Comparison of ENCODE assay signal across 30 mouse cellular contexts in genomic region chr12:83939332-83939731, GRCm38 (mm10). TPM values are rescaled to one million over a fixed set of nuclear protein-coding genes. Genes with fewer than 3 reads are reported as not detected.
DNase-seq lines count a peak whose midpoint lies in the region; ATAC-seq and TF ChIP-seq lines count a peak whose summit lies in the region.
"Had no signal": no experiment of that assay in that cellular context is flagged by ENCODE, and none has a peak within 500 bp of the region (broad histone marks: within the 10 kb centered on the region; RNA-seq: fewer than 3 reads in every experiment).

No protein-coding gene starts in this region.

- peak overlapping the region; percentile 34; the same call in 1 of the 2 replicates for H3K27ac ChIP-seq in liver, postnatal 0 days (ENCODE audit: low read depth)
- no peak overlapping the region for H3K27ac ChIP-seq in midbrain, embryonic 11.5 days (ENCODE audit: low read depth, low read length)
- no peak overlapping the region for H3K27ac ChIP-seq in midbrain, embryonic 13.5 days
- H3K27ac ChIP-seq: embryonic facial prominence, embryonic 10.5 days; embryonic facial prominence, embryonic 12.5 days; forebrain, embryonic 13.5 days; forebrain, embryonic 15.5 days had no signal

- peak; percentile 54 for DNase-seq in heart, adult 11 months
- DNase-seq in heart, adult 8-10 months (ENCODE audit: low spot score) = no peak
- no peak for DNase-seq in liver, postnatal 0 days
- DNase-seq in liver = no peak
- peak; percentile 62 for DNase-seq in midbrain, embryonic 11.5 days (ENCODE audit: low spot score, missing footprints)
- DNase-seq in ovary, adult 18-20 months (ENCODE audit: low spot score) = no peak
- DNase-seq: adrenal gland, adult 2 months; adrenal gland, postnatal 10 days; adrenal gland, postnatal 25 days; B cell, adult 2 months; cerebellum, adult 11 months; cerebellum, adult 18-20 months; cerebellum, adult 8-10 months; cerebellum, adult 9-11 months; cerebellum, postnatal 14 days; cerebellum, postnatal 36 days had no signal

- H3K4me2 ChIP-seq in liver, postnatal 0 days (ENCODE audit: low read depth, low read length) = no peak overlapping the region
- H3K4me2 ChIP-seq in midbrain, embryonic 11.5 days = no peak overlapping the region
- H3K4me2 ChIP-seq in midbrain, embryonic 13.5 days (replicated peaks) = no peak overlapping the region
- H3K4me2 ChIP-seq: embryonic facial prominence, embryonic 12.5 days; forebrain, embryonic 13.5 days; forebrain, embryonic 15.5 days had no signal

- peaks cover 12% of the 10 kb centered on the region for H3K4me1 ChIP-seq in liver, postnatal 0 days (ENCODE audit: insufficient read depth)
- H3K4me1 ChIP-seq in midbrain, embryonic 11.5 days (ENCODE audit: control insufficient read depth, insufficient read depth, low read length) = peaks cover 2% of the 10 kb centered on the region; the same call in 1 of the 2 replicates
- 0 out of 2 replicates have a peak, but pooled peaks cover 4% of the 10 kb centered on the region for H3K4me1 ChIP-seq in midbrain, embryonic 13.5 days (replicated peaks)
- H3K4me1 ChIP-seq: embryonic facial prominence, embryonic 12.5 days; forebrain, embryonic 13.5 days; forebrain, embryonic 15.5 days had no signal

- H3K9me3 ChIP-seq in liver, postnatal 0 days (ENCODE audit: low read length) = no peaks in the 10 kb centered on the region
- H3K9me3 ChIP-seq in midbrain, embryonic 11.5 days (ENCODE audit: control insufficient read depth, low read length) = no peaks in the 10 kb centered on the region
- no peaks in the 10 kb centered on the region for H3K9me3 ChIP-seq in midbrain, embryonic 13.5 days
- H3K9me3 ChIP-seq: embryonic facial prominence, embryonic 10.5 days; embryonic facial prominence, embryonic 12.5 days; forebrain, embryonic 13.5 days; forebrain, embryonic 15.5 days; G1E had no signal

- 70% methylated on average over 2 of the region's 2 CpGs for WGBS in liver, postnatal 0 days (ENCODE audit: insufficient replicate concordance)
- 70% methylated on average over 2 of the region's 2 CpGs for WGBS in midbrain, embryonic 11.5 days
- WGBS in midbrain, embryonic 13.5 days = 68% methylated on average over 2 of the region's 2 CpGs

- no peak overlapping the region for H3K9ac ChIP-seq in liver, postnatal 0 days (replicated peaks)
- H3K9ac ChIP-seq in midbrain, embryonic 11.5 days (ENCODE audit: low read length) = no peak overlapping the region
- no peak overlapping the region for H3K9ac ChIP-seq in midbrain, embryonic 13.5 days (replicated peaks)
- H3K9ac ChIP-seq: embryonic facial prominence, embryonic 12.5 days; forebrain, embryonic 13.5 days; forebrain, embryonic 15.5 days had no signal

- no peaks in the 10 kb centered on the region for H3K27me3 ChIP-seq in liver, postnatal 0 days (ENCODE audit: insufficient read depth, low read length)
- no peaks in the 10 kb centered on the region for H3K27me3 ChIP-seq in midbrain, embryonic 11.5 days (ENCODE audit: control insufficient read depth, insufficient read depth, low read length)
- no peaks in the 10 kb centered on the region for H3K27me3 ChIP-seq in midbrain, embryonic 13.5 days
- H3K27me3 ChIP-seq: CH12.LX; embryonic facial prominence, embryonic 12.5 days; forebrain, embryonic 13.5 days; forebrain, embryonic 15.5 days had no signal

- no peak for ATAC-seq in liver, postnatal 0 days
- ATAC-seq in midbrain, embryonic 11.5 days (ENCODE audit: low FRiP score) = no peak
- ATAC-seq in midbrain, embryonic 13.5 days = no peak
- peak; percentile 59; the same call in 1 of the 2 replicates for ATAC-seq in megakaryocyte, adult 5-6 weeks (ENCODE audit: poor library complexity, severe bottlenecking)
- ATAC-seq: CD4-positive, CD25-positive, alpha-beta regulatory T cell, adult 4 months; forebrain, embryonic 13.5 days; forebrain, embryonic 15.5 days had no signal

- TF ChIP-seq EP300 in liver, postnatal 0 days (IDR thresholded peaks at IDR 0.05; ENCODE audit: low read depth) = no peak

- H3K4me3 ChIP-seq in liver, postnatal 0 days (ENCODE audit: low read depth, low read length) = no peak overlapping the region
- H3K4me3 ChIP-seq in midbrain, embryonic 11.5 days (ENCODE audit: low read depth, low read length) = no peak overlapping the region
- H3K4me3 ChIP-seq in midbrain, embryonic 13.5 days (replicated peaks) = no peak overlapping the region
- H3K4me3 ChIP-seq: embryonic facial prominence, embryonic 10.5 days; embryonic facial prominence, embryonic 12.5 days; forebrain, embryonic 13.5 days; forebrain, embryonic 15.5 days had no signal

- TF ChIP-seq CTCF in liver, postnatal 0 days (IDR thresholded peaks at IDR 0.05; ENCODE audit: low read depth) = no peak

- no peaks in the 10 kb centered on the region for H3K36me3 ChIP-seq in liver, postnatal 0 days (replicated peaks; ENCODE audit: insufficient read depth, low read length)
- H3K36me3 ChIP-seq in midbrain, embryonic 11.5 days (ENCODE audit: control insufficient read depth, insufficient read depth, low read length) = no peaks in the 10 kb centered on the region
- H3K36me3 ChIP-seq in midbrain, embryonic 13.5 days = no peaks in the 10 kb centered on the region
- H3K36me3 ChIP-seq: embryonic facial prominence, embryonic 10.5 days; embryonic facial prominence, embryonic 12.5 days; forebrain, embryonic 15.5 days; G1E had no signal

RNA-seq across cellular contexts. Expression of gene Riox1, which starts 11.1 kb away (rescaled TPM):
- total RNA-seq in heart, adult 8-10 months (2022) = 1 to 10 TPM; 4.3 to 5.9 (median 4.7) TPM
- polyA plus RNA-seq in liver, postnatal 0 days (2015; fragmentation: Nextera tagmentation; extraction: Ambion mirVana) = 6.2 and 8.1 TPM in 2 replicates
- polyA plus RNA-seq in midbrain, embryonic 11.5 days (2014; fragmentation: Nextera tagmentation; extraction: Ambion mirVana) = 13.6 and 15.3 TPM in 2 replicates
- 9.1 and 12.1 TPM in 2 replicates for polyA plus RNA-seq in midbrain, embryonic 13.5 days (2015; fragmentation: Nextera tagmentation; extraction: Ambion mirVana)
- 10.1 and 11.2 TPM in 2 replicates for total RNA-seq in megakaryocyte, adult 5-6 weeks (2015)
- total RNA-seq in megakaryocyte, adult 5-6 weeks (2017) = 10.1 and 13.4 TPM in 2 replicates

RNA-seq across cellular contexts. Expression of gene Numb, which starts 17.6 kb away (rescaled TPM):
- 10 to 100 TPM; 27.6 to 36.5 (median 29.3) TPM for total RNA-seq in heart, adult 8-10 months (2022)
- polyA plus RNA-seq in liver, postnatal 0 days (2015; fragmentation: Nextera tagmentation; extraction: Ambion mirVana) = 13.0 and 14.5 TPM in 2 replicates
- 27.2 and 27.8 TPM in 2 replicates for polyA plus RNA-seq in midbrain, embryonic 11.5 days (2014; fragmentation: Nextera tagmentation; extraction: Ambion mirVana)
- polyA plus RNA-seq in midbrain, embryonic 13.5 days (2015; fragmentation: Nextera tagmentation; extraction: Ambion mirVana) = 22.1 and 23.6 TPM in 2 replicates
- 28.4 and 35.7 TPM in 2 replicates for total RNA-seq in megakaryocyte, adult 5-6 weeks (2015)
- 34.4 and 36.0 TPM in 2 replicates for total RNA-seq in megakaryocyte, adult 5-6 weeks (2017)

RNA-seq across cellular contexts. Expression of gene Heatr4, which starts 45.3 kb away (rescaled TPM):
- not detected for total RNA-seq in heart, adult 8-10 months (2022)
- polyA plus RNA-seq in liver, postnatal 0 days (2015; fragmentation: Nextera tagmentation; extraction: Ambion mirVana) = not detected in 2 replicates
- not detected in 2 replicates for polyA plus RNA-seq in midbrain, embryonic 11.5 days (2014; fragmentation: Nextera tagmentation; extraction: Ambion mirVana)
- polyA plus RNA-seq in midbrain, embryonic 13.5 days (2015; fragmentation: Nextera tagmentation; extraction: Ambion mirVana) = not detected in 2 replicates
- not detected in 2 replicates for total RNA-seq in megakaryocyte, adult 5-6 weeks (2015)
- total RNA-seq in megakaryocyte, adult 5-6 weeks (2017) = not detected in 2 replicates
- total RNA-seq: adrenal gland, adult 2 months; adrenal gland, postnatal 10 days; adrenal gland, postnatal 25 days; adrenal gland, postnatal 4 days; CH12.LX; common myeloid progenitor, adult 5-6 weeks had no signal
- polyA plus RNA-seq: adrenal gland, adult 2 months; brain, embryonic 14.5 days; CD4-positive, CD25-positive, alpha-beta regulatory T cell, adult 4 months; embryonic facial prominence, embryonic 10.5 days; embryonic facial prominence, embryonic 12.5 days; embryonic facial prominence, embryonic 14.5 days; forebrain, embryonic 11.5 days; forebrain, embryonic 15.5 days; G1E had no signal

RNA-seq across cellular contexts. Expression of gene Acot2, which starts 48.3 kb away (rescaled TPM):
- total RNA-seq in heart, adult 8-10 months (2022) = 100 to 1,000 TPM; 102 to 134 (median 110) TPM
- polyA plus RNA-seq in liver, postnatal 0 days (2015; fragmentation: Nextera tagmentation; extraction: Ambion mirVana) = 32.8 and 39.4 TPM in 2 replicates
- 11.6 and 13.2 TPM in 2 replicates for polyA plus RNA-seq in midbrain, embryonic 11.5 days (2014; fragmentation: Nextera tagmentation; extraction: Ambion mirVana)
- 10.6 and 11.8 TPM in 2 replicates for polyA plus RNA-seq in midbrain, embryonic 13.5 days (2015; fragmentation: Nextera tagmentation; extraction: Ambion mirVana)
- total RNA-seq in megakaryocyte, adult 5-6 weeks (2015) = 4.2 and 8.0 TPM in 2 replicates
- total RNA-seq in megakaryocyte, adult 5-6 weeks (2017) = 1.4 and 5.4 TPM in 2 replicates

Comparison
In these comparisons a context has a peak if more than half of its experiments do, and no peak if none do; other contexts are left out.
1. DNase-seq: peak in heart, adult 11 months (single experiment) and midbrain, embryonic 11.5 days (single experiment); none in heart, adult 8-10 months (single experiment), liver, postnatal 0 days (single experiment), liver (single experiment) and ovary, adult 18-20 months (single experiment).